Mouse (Mus musculus): Measurements from ENCODE around the gene Reep3. TPM values are rescaled to one million over a fixed set of nuclear protein-coding genes. Genes with fewer than 3 reads are reported as not detected.
A peak's percentile ranks its signal among the peaks of the same experiment; 100 is the strongest.

Gene Reep3
- polyA plus RNA-seq, 1 experiment: 47.9 TPM

DNA sequence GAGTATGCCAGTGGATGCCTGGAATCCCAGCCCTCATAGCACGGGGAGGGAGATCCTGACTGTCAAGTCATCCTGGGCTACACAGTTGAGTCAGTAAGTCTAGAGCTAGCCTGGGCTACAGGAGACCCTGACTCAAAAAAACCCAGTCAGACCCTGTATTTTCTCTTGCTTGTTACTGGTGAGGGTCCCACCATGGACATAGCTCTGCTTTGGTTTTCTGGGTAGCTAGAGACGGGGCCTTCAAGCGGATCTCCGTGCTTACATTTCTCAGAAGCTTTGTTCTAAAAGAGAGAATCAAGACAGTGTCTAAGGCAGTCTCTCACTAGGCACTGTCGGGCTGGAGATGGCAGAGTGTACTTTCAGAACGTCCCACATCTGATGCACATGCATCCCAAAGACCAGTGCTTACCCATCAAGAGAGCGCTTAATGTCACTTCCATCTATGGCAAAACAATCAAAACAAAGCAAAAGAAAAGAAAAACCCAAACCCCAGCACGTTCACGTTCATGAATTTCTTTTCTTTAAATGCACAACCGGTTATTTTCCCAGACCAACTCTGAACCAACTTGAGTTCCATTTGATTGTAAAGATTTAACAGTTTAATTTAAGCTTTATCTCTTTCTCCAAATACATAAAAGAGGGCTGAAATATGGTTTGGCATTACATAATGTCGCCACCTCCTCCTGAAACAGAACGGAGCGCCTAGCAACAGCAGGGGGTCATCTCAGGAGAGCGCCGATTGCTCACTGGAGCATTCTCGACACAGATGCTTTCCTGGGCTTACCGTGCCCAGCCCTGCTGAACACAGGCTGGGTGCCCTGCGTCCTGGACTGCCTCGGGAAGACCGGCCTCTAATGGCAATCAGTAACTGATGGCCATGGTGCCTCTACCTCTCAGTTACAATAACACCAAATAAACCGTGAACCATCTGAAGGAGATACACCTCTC lies 20.5 kb downstream of the Reep3 start:
- no peaks in the 10 kb centered on the region for H3K27me3 ChIP-seq (ENCODE audit: control insufficient read depth, insufficient read depth, low read length, poor library complexity, severe bottlenecking)
- TF ChIP-seq POLR2A (IDR thresholded peaks at IDR 0.05; ENCODE audit: insufficient read depth, low read length) (no peak), EP300 (IDR thresholded peaks at IDR 0.05; ENCODE audit: insufficient read depth, low read depth, low read length) (no peak), CTCF (IDR thresholded peaks at IDR 0.05; ENCODE audit: low read depth, low read length) (no peak)
- H3K36me3 ChIP-seq (ENCODE audit: control insufficient read depth, insufficient read depth, low read length, poor library complexity, severe bottlenecking): no peaks in the 10 kb centered on the region

DNA sequence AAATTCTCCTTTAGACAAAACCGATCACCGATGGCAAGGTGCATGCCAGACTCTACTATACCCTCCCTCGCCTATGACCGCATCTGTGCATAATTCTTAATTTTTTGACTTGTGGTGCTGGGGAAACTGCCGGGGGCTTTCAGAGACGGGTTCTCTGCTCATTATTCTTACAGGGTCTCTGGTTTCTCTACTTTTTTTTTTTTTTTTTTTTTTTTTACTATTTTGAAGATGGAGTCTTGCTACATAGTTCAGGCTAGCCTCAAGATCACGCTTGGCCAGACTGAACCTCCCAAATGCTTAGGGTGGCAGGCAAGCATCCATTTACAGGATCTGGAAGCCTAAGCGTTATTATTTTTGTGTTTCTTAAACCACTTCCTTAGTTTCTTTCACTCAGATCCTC lies 23.2 kb downstream of the Reep3 start:
- TF ChIP-seq EP300 (IDR thresholded peaks at IDR 0.05; ENCODE audit: insufficient read depth, low read depth, low read length): no peak
- no peak for TF ChIP-seq POLR2A (IDR thresholded peaks at IDR 0.05; ENCODE audit: insufficient read depth, low read length)
- no peak for TF ChIP-seq CTCF (IDR thresholded peaks at IDR 0.05; ENCODE audit: low read depth, low read length)
- no peaks in the 10 kb centered on the region for H3K9me3 ChIP-seq (replicated peaks; ENCODE audit: control insufficient read depth, insufficient read depth, low read length, poor library complexity, severe bottlenecking)

More for the DNA sequence above, 20.5 kb downstream of the Reep3 start:
- H3K9me3 ChIP-seq (replicated peaks; ENCODE audit: control insufficient read depth, insufficient read depth, low read length, poor library complexity, severe bottlenecking): no peaks in the 10 kb centered on the region
- peaks cover 4% of the 10 kb centered on the region for H3K4me1 ChIP-seq (ENCODE audit: control insufficient read depth, insufficient read depth, low read length)
- H3K9ac ChIP-seq (ENCODE audit: low read depth, poor library complexity, severe bottlenecking): no peak overlapping the region
- H3K4me3 ChIP-seq (ENCODE audit: low read depth, low read length): no peak overlapping the region
- H3K27ac ChIP-seq (ENCODE audit: insufficient read depth, low read length): no peak overlapping the region

DNA sequence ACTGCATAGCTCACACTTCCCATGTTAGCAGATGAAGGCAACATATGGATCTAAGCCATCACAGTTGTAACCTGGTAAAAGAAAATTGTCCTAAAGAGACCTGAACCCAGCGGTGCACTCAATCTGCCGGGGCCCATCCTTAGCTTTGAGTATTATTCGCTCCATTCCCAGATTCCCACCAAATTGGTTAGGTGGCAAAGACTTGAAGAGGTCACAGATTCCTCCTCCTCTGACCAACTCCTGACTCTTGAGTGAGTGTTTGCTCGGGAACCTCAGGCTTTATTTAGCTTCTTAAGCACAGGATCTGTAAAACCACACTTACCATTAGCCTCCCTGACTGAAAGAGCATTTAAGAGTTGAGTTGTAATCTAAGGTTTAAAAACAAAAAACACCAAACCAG lies 24.1 kb downstream of the Reep3 start:
- H3K9ac ChIP-seq (ENCODE audit: low read depth, poor library complexity, severe bottlenecking): no peak overlapping the region
- no peaks in the 10 kb centered on the region for H3K9me3 ChIP-seq (replicated peaks; ENCODE audit: control insufficient read depth, insufficient read depth, low read length, poor library complexity, severe bottlenecking)
- no peak overlapping the region for H3K27ac ChIP-seq (ENCODE audit: insufficient read depth, low read length)
- no peak for TF ChIP-seq EP300 (IDR thresholded peaks at IDR 0.05; ENCODE audit: insufficient read depth, low read depth, low read length)
- TF ChIP-seq CTCF (IDR thresholded peaks at IDR 0.05; ENCODE audit: low read depth, low read length): no peak
- no peak for TF ChIP-seq POLR2A (IDR thresholded peaks at IDR 0.05; ENCODE audit: insufficient read depth, low read length)
- H3K27me3 ChIP-seq (ENCODE audit: control insufficient read depth, insufficient read depth, low read length, poor library complexity, severe bottlenecking): no peaks in the 10 kb centered on the region
- H3K4me3 ChIP-seq (ENCODE audit: low read depth, low read length): no peak overlapping the region
- peaks cover 3% of the 10 kb centered on the region for H3K4me1 ChIP-seq (ENCODE audit: control insufficient read depth, insufficient read depth, low read length)
- H3K36me3 ChIP-seq (ENCODE audit: control insufficient read depth, insufficient read depth, low read length, poor library complexity, severe bottlenecking): no peaks in the 10 kb centered on the region

More for the DNA sequence above, 23.2 kb downstream of the Reep3 start:
- H3K27me3 ChIP-seq (ENCODE audit: control insufficient read depth, insufficient read depth, low read length, poor library complexity, severe bottlenecking): no peaks in the 10 kb centered on the region
- H3K4me1 ChIP-seq (ENCODE audit: control insufficient read depth, insufficient read depth, low read length): peaks cover 3% of the 10 kb centered on the region
- no peak overlapping the region for H3K4me3 ChIP-seq (ENCODE audit: low read depth, low read length)
- no peak overlapping the region for H3K9ac ChIP-seq (ENCODE audit: low read depth, poor library complexity, severe bottlenecking)
- H3K36me3 ChIP-seq (ENCODE audit: control insufficient read depth, insufficient read depth, low read length, poor library complexity, severe bottlenecking): no peaks in the 10 kb centered on the region
- no peak overlapping the region for H3K27ac ChIP-seq (ENCODE audit: insufficient read depth, low read length)

DNA sequence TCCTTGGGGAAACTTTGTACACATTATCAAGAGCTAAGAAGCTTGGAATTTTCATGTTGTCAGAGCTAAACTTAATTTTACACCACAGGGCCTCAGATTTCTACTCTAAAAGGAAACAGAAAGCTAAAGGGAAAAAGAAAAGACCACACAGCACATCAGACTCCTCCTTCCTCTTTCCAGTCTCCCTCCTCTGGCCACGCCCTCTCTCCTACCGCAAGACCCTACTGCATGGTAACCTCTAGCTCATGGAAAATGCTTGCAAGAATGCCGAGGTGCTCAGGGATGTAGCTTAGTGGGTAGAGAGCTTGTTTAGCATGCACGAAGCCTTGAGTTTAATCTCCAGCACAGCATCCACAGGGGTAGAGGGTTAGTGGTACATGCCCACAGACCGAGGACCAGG lies 24.9 kb downstream of the Reep3 start:
- Histone ChIP-seq H3K27me3 (ENCODE audit: control insufficient read depth, insufficient read depth, low read length, poor library complexity, severe bottlenecking) (no peaks in the 10 kb centered on the region), H3K9ac (ENCODE audit: low read depth, poor library complexity, severe bottlenecking) (no peak overlapping the region), H3K4me1 (ENCODE audit: control insufficient read depth, insufficient read depth, low read length) (peaks cover 3% of the 10 kb centered on the region), H3K36me3 (ENCODE audit: control insufficient read depth, insufficient read depth, low read length, poor library complexity, severe bottlenecking) (no peaks in the 10 kb centered on the region), H3K9me3 (replicated peaks; ENCODE audit: control insufficient read depth, insufficient read depth, low read length, poor library complexity, severe bottlenecking) (no peaks in the 10 kb centered on the region), H3K4me3 (ENCODE audit: low read depth, low read length) (no peak overlapping the region), H3K27ac (ENCODE audit: insufficient read depth, low read length) (no peak overlapping the region)
- TF ChIP-seq POLR2A (IDR thresholded peaks at IDR 0.05; ENCODE audit: insufficient read depth, low read length) (no peak), CTCF (IDR thresholded peaks at IDR 0.05; ENCODE audit: low read depth, low read length) (no peak), EP300 (IDR thresholded peaks at IDR 0.05; ENCODE audit: insufficient read depth, low read depth, low read length) (no peak)

DNA sequence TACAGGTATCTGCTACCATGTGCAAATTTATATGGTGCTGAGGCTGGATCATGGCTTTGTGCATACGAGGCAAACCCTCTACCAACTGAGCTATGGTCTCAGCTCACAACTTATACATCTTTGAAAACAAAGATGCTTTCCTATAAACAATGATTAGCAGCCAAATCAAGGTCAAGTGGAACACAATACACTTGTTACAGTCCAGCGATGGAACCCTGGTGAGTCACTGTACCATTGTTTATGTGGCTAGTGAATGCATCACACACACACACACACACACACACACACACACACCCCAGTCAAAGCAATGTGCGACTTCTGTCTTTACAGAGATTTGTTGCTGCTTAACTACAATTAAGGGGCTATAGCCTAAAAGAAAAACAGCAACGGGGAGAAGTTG lies 25.4 kb downstream of the Reep3 start:
- Histone ChIP-seq H3K4me1 (ENCODE audit: control insufficient read depth, insufficient read depth, low read length) (peaks cover under 1% of the 10 kb centered on the region), H3K27ac (ENCODE audit: insufficient read depth, low read length) (no peak overlapping the region), H3K27me3 (ENCODE audit: control insufficient read depth, insufficient read depth, low read length, poor library complexity, severe bottlenecking) (no peaks in the 10 kb centered on the region), H3K4me3 (ENCODE audit: low read depth, low read length) (no peak overlapping the region), H3K9me3 (replicated peaks; ENCODE audit: control insufficient read depth, insufficient read depth, low read length, poor library complexity, severe bottlenecking) (no peaks in the 10 kb centered on the region), H3K9ac (ENCODE audit: low read depth, poor library complexity, severe bottlenecking) (no peak overlapping the region), H3K36me3 (ENCODE audit: control insufficient read depth, insufficient read depth, low read length, poor library complexity, severe bottlenecking) (no peaks in the 10 kb centered on the region)
- no peak for TF ChIP-seq CTCF (IDR thresholded peaks at IDR 0.05; ENCODE audit: low read depth, low read length)
- no peak for TF ChIP-seq EP300 (IDR thresholded peaks at IDR 0.05; ENCODE audit: insufficient read depth, low read depth, low read length)
- TF ChIP-seq POLR2A (IDR thresholded peaks at IDR 0.05; ENCODE audit: insufficient read depth, low read length): no peak

DNA sequence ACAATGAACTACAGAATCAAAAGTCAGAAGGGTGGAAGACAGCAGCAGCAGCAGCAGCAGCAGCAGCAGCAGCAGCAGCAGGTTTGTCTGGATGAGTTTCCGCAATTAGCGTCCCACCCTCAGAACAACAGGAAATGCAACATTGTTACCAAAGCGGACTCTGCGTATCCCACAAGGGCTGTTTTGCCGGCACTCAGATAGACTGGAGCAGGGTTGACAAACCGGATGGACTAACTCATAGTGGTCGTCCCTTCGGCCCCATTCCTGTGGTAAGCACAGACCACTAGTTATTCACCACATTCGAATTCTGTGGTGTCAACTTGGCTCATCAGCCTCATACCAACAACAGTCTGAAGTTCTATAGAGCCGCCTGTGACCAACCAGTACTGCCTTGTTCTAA lies 27.7 kb downstream of the Reep3 start:
- Histone ChIP-seq H3K9me3 (replicated peaks; ENCODE audit: control insufficient read depth, insufficient read depth, low read length, poor library complexity, severe bottlenecking) (no peaks in the 10 kb centered on the region), H3K4me3 (ENCODE audit: low read depth, low read length) (no peak overlapping the region), H3K27ac (ENCODE audit: insufficient read depth, low read length) (peak overlapping the region; percentile 24), H3K27me3 (ENCODE audit: control insufficient read depth, insufficient read depth, low read length, poor library complexity, severe bottlenecking) (no peaks in the 10 kb centered on the region), H3K9ac (ENCODE audit: low read depth, poor library complexity, severe bottlenecking) (no peak overlapping the region), H3K36me3 (ENCODE audit: control insufficient read depth, insufficient read depth, low read length, poor library complexity, severe bottlenecking) (no peaks in the 10 kb centered on the region), H3K4me1 (ENCODE audit: control insufficient read depth, insufficient read depth, low read length) (no peaks in the 10 kb centered on the region)
- TF ChIP-seq EP300 (IDR thresholded peaks at IDR 0.05; ENCODE audit: insufficient read depth, low read depth, low read length) (0 out of 2 replicates have a peak, but pooled peaks have one; percentile 64), POLR2A (IDR thresholded peaks at IDR 0.05; ENCODE audit: insufficient read depth, low read length) (no peak)

Measured in ES-Bruce4 (cell line).